Mouse (Mus musculus) effector memory CD4-positive, alpha-beta T cell, adult 5 months (primary cell): Measurements from ENCODE around the gene Gm27027. TPM values are rescaled to one million over a fixed set of nuclear protein-coding genes. Genes with fewer than 3 reads are reported as not detected.

Source experiments
- polyA plus RNA-seq: library from polyadenylated mRNA; unstranded; fragments of 100-300 nt; shearing (Covaris generic); gene quantifications from one replicate; pipeline ENCODE4 v1.2.1, GENCODE M21; 2017

Gm27027 gene
- polyA plus RNA-seq: not detected

GRCm38 (mm10) chr2:93996254-93996653 lies at the start of gene Gm27027:
TSS of gene Gm27027 (minus strand) at chr2:93996354.

GRCm38 (mm10) chr2:94010335-94011291 lies 14.5 kb upstream of the Gm27027 start, which contains the start of gene Alkbh3:
TSS of gene Alkbh3 (minus strand) at chr2:94010807.

GRCm38 (mm10) chr2:93956908-93957784 lies 39.0 kb downstream of the Gm27027 start, which contains the start of gene Gm13889:
TSS of gene Gm13889 (minus strand) at chr2:93957201.

Other genes starting within 250 kb of the Gm27027 start
- 57.6 TPM for gene Ext2, start 173.8 kb downstream of the Gm27027 start, polyA plus RNA-seq
- 7.7 TPM for gene Accs, start 146.4 kb downstream of the Gm27027 start, polyA plus RNA-seq
- not detected for gene Accsl, start 127.2 kb downstream of the Gm27027 start, polyA plus RNA-seq
- gene Gm13889, start 39.2 kb downstream of the Gm27027 start, polyA plus RNA-seq: not detected
- 57.8 TPM for gene Alkbh3, start 14.5 kb upstream of the Gm27027 start, polyA plus RNA-seq
- gene Hsd17b12, start 161.6 kb upstream of the Gm27027 start, polyA plus RNA-seq: 47.1 TPM